Mouse (Mus musculus): ENCODE data around the gene Fbxo36. TPM values are rescaled to one million over a fixed set of nuclear protein-coding genes. Genes with fewer than 3 reads are reported as not detected.

The Fbxo36 gene
- polyA plus RNA-seq, 1 experiment: 2.4 TPM

DNA sequence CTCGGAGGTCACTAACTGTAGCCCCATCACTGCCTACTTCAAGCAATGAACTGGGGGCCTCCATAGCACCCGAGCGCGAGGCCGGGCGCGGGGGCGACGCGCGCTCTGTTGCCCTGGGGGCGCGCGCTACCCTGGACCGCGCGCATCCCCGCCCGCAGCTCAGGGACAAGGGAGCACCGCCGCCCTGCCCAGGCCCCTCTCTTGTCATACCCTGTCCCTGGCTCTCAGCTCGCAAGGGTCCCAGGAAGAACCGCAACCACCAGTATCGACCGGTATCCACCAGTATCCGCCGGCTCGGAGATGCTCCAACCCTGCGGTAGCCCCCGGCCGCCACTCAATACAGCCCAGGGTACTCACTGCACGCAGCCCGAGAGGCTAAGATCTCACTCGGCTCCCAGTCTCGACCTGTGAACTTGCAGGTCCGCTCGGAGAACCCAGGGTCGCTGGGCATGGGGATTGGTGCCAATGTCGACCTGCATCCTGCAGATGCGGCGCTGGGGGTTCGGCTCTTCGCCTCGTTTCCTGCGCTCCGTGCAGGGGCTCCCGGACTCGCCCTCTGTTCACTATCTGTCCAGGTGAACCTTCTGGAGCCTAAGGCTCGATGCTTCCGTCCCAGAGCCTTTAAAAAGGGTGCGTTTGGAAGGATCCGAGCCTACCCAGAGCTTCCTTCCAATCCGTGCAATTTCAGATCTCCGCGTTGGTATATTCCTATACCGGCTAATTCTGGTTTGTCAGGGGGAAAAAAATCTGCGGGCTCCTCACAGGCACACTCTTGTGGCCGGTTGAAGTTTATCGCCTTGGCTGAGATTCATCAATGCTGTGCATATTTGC is 95.1 kb downstream of the Fbxo36 start, which contains the start of gene Slc16a14:
TSS of gene Slc16a14 (minus strand) at position 632 of the 831 bp plus-strand sequence.
- H3K27me3 ChIP-seq (ENCODE audit: control insufficient read depth, insufficient read depth, low read length): no peaks in the 10 kb centered on the region
- 3% methylated on average over 58 of the region's 59 CpGs for WGBS
- no peak for DNase-seq
- H3K36me3 ChIP-seq (ENCODE audit: control insufficient read depth, insufficient read depth, low read length): no peaks in the 10 kb centered on the region
- 0 out of 2 replicates have a peak within 1 kb of the TSS, but pooled peaks have one; percentile 11 for H3K4me3 ChIP-seq (ENCODE audit: control insufficient read depth, insufficient read depth, low read length)
- H3K27ac ChIP-seq (ENCODE audit: control insufficient read depth, insufficient read depth, low read length): no peak within 1 kb of the TSS
- no peaks in the 10 kb centered on the region; the same call in 1 of the 2 replicates for H3K4me1 ChIP-seq (replicated peaks; ENCODE audit: control insufficient read depth, insufficient read depth, low read length)
- TF ChIP-seq CTCF (IDR thresholded peaks at IDR 0.05; ENCODE audit: borderline replicate concordance, control insufficient read depth, extremely low read depth, insufficient read depth, low read length, poor library complexity): no peak

DNA sequence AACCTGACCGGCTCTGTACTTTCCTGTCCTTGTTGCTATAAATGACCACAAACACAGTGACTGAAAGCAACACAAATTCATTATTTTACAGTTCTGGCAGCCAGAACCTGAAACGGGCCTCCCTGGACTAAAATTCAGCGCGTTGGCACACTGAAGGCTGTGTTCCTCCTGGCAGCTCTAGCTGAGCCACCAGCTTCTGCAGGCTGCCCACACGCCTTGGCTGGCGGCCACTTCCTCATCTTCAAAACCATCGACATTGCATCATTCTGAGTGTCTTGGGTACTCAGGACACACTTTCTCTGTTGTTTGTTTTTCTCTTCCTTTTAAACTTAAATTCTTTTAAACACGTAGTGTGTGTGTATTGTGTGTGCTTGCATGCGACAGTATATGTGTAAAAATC is 96.0 kb downstream of the Fbxo36 start:
- WGBS: 10% methylated on average over 9 of the region's 9 CpGs
- no peaks in the 10 kb centered on the region for H3K36me3 ChIP-seq (ENCODE audit: control insufficient read depth, insufficient read depth, low read length)
- DNase-seq: no peak
- TF ChIP-seq CTCF (IDR thresholded peaks at IDR 0.05; ENCODE audit: borderline replicate concordance, control insufficient read depth, extremely low read depth, insufficient read depth, low read length, poor library complexity) (no peak), POLR2A (IDR thresholded peaks at IDR 0.05; ENCODE audit: control insufficient read depth, extremely low read depth, insufficient read depth, low read length, poor library complexity) (no peak)
- no peak overlapping the region for H3K27ac ChIP-seq (ENCODE audit: control insufficient read depth, insufficient read depth, low read length)
- H3K4me3 ChIP-seq (ENCODE audit: control insufficient read depth, insufficient read depth, low read length): no peak overlapping the region
- H3K27me3 ChIP-seq (ENCODE audit: control insufficient read depth, insufficient read depth, low read length): no peaks in the 10 kb centered on the region
- no peaks in the 10 kb centered on the region; the same call in 1 of the 2 replicates for H3K4me1 ChIP-seq (replicated peaks; ENCODE audit: control insufficient read depth, insufficient read depth, low read length)

- Histone ChIP-seq H3K27me3 (ENCODE audit: control insufficient read depth, insufficient read depth, low read length) (no peaks in the 10 kb centered on the region), H3K27ac (ENCODE audit: control insufficient read depth, insufficient read depth, low read length) (no peak overlapping the region), H3K36me3 (ENCODE audit: control insufficient read depth, insufficient read depth, low read length) (no peaks in the 10 kb centered on the region), H3K4me1 (replicated peaks; ENCODE audit: control insufficient read depth, insufficient read depth, low read length) (no peaks in the 10 kb centered on the region; the same call in 1 of the 2 replicates), H3K4me3 (ENCODE audit: control insufficient read depth, insufficient read depth, low read length) (no peak overlapping the region)
- TF ChIP-seq POLR2A (IDR thresholded peaks at IDR 0.05; ENCODE audit: control insufficient read depth, extremely low read depth, insufficient read depth, low read length, poor library complexity): no peak
- no peak for TF ChIP-seq CTCF (IDR thresholded peaks at IDR 0.05; ENCODE audit: borderline replicate concordance, control insufficient read depth, extremely low read depth, insufficient read depth, low read length, poor library complexity)
- DNase-seq: no peak
- WGBS: 95% methylated on average over 19 of the region's 19 CpGs
Observed at GRCm38 (mm10) chr1:84936716-84937510, 97.3 kb downstream of the Fbxo36 start.

DNA sequence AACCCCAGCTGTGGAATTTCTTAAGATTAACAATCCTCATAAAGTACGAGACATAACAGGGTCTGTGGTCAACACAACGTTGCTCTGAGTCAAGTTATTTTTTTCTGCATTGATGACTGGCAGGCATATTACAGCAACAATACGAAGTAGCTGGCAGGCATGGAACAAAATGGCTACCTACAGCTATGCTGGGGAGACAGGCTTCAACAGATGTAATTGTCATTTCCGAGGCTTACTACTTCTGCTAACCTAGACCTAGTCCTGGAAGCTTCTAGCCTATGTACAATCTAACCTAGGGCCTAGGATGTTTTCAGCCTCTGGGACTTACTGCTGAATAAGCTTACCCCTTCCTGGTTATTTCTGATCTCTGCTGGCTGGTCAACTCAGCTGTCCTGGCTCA is 99.8 kb downstream of the Fbxo36 start:
- no peaks in the 10 kb centered on the region for H3K36me3 ChIP-seq (ENCODE audit: control insufficient read depth, insufficient read depth, low read length)
- no peaks in the 10 kb centered on the region for H3K4me1 ChIP-seq (replicated peaks; ENCODE audit: control insufficient read depth, insufficient read depth, low read length)
- TF ChIP-seq CTCF (IDR thresholded peaks at IDR 0.05; ENCODE audit: borderline replicate concordance, control insufficient read depth, extremely low read depth, insufficient read depth, low read length, poor library complexity): no peak
- TF ChIP-seq POLR2A (IDR thresholded peaks at IDR 0.05; ENCODE audit: control insufficient read depth, extremely low read depth, insufficient read depth, low read length, poor library complexity): no peak
- no peak for DNase-seq
- H3K27me3 ChIP-seq (ENCODE audit: control insufficient read depth, insufficient read depth, low read length): no peaks in the 10 kb centered on the region
- WGBS: 82% methylated on average over 4 of the region's 4 CpGs
- H3K4me3 ChIP-seq (ENCODE audit: control insufficient read depth, insufficient read depth, low read length): no peak overlapping the region
- no peak overlapping the region for H3K27ac ChIP-seq (ENCODE audit: control insufficient read depth, insufficient read depth, low read length)

- H3K27ac ChIP-seq (ENCODE audit: control insufficient read depth, insufficient read depth, low read length): no peak overlapping the region
- no peaks in the 10 kb centered on the region for H3K27me3 ChIP-seq (ENCODE audit: control insufficient read depth, insufficient read depth, low read length)
- no peak overlapping the region for H3K4me3 ChIP-seq (ENCODE audit: control insufficient read depth, insufficient read depth, low read length)
- no peak for TF ChIP-seq CTCF (IDR thresholded peaks at IDR 0.05; ENCODE audit: borderline replicate concordance, control insufficient read depth, extremely low read depth, insufficient read depth, low read length, poor library complexity)
- TF ChIP-seq POLR2A (IDR thresholded peaks at IDR 0.05; ENCODE audit: control insufficient read depth, extremely low read depth, insufficient read depth, low read length, poor library complexity): no peak
- no peaks in the 10 kb centered on the region for H3K36me3 ChIP-seq (ENCODE audit: control insufficient read depth, insufficient read depth, low read length)
- 97% methylated on average over 2 of the region's 2 CpGs for WGBS
- no peaks in the 10 kb centered on the region for H3K4me1 ChIP-seq (replicated peaks; ENCODE audit: control insufficient read depth, insufficient read depth, low read length)
- DNase-seq: no peak
Observed at GRCm38 (mm10) chr1:84940322-84940721, 100.7 kb downstream of the Fbxo36 start.

DNA sequence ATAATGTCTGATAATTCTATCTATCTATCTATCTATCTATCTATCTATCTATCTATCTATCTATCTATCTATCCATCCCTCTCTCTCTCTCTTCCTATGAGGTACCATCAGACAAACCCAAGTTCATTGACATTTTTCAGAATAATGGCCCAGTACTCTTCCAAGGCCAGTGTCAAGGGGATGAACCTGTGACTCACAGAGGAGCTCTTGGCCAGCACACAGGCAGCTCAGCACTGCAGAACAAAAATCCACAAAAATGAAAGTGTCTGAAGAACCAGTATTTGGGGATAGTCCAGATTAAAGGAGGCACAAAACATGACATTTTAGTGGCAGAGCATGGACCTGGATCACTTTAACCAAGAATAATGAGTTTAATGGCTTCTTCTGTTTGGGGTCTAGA is 103.0 kb downstream of the Fbxo36 start:
- Histone ChIP-seq H3K27me3 (ENCODE audit: control insufficient read depth, insufficient read depth, low read length) (no peaks in the 10 kb centered on the region), H3K36me3 (ENCODE audit: control insufficient read depth, insufficient read depth, low read length) (no peaks in the 10 kb centered on the region), H3K4me3 (ENCODE audit: control insufficient read depth, insufficient read depth, low read length) (no peak overlapping the region), H3K4me1 (replicated peaks; ENCODE audit: control insufficient read depth, insufficient read depth, low read length) (no peaks in the 10 kb centered on the region), H3K27ac (ENCODE audit: control insufficient read depth, insufficient read depth, low read length) (no peak overlapping the region)
- DNase-seq: no peak
- no peak for TF ChIP-seq CTCF (IDR thresholded peaks at IDR 0.05; ENCODE audit: borderline replicate concordance, control insufficient read depth, extremely low read depth, insufficient read depth, low read length, poor library complexity)
- TF ChIP-seq POLR2A (IDR thresholded peaks at IDR 0.05; ENCODE audit: control insufficient read depth, extremely low read depth, insufficient read depth, low read length, poor library complexity): no peak
